Mouse (Mus musculus) ES-Bruce4 (cell line): ENCODE data around the gene Zcrb1.

Experiments used
- EP300 ChIP-seq: IDR thresholded peaks from 2 replicates; pipeline ENCODE4 v1.6.1; 2011; ENCODE audit warnings: low read depth, low read length; ENCODE audit not compliant: insufficient read depth
- POLR2A ChIP-seq: IDR thresholded peaks from one replicate; pipeline ENCODE4 v1.8.1; 2011; ENCODE audit warnings: low read length; ENCODE audit not compliant: insufficient read depth

GRCm38 (mm10) chr15:93371838-93372237, 26.3 kb downstream of the Zcrb1 start:
- TF ChIP-seq POLR2A (no peak), EP300 (no peak)
